Mouse (Mus musculus) heart, adult 10 weeks (tissue): ENCODE data around the gene Ugt3a2. TPM values are rescaled to one million over a fixed set of nuclear protein-coding genes. Genes with fewer than 3 reads are reported as not detected.

Experiments used
- polyA plus RNA-seq: library from polyadenylated mRNA; stranded (reverse); fragments of 350-450 nt; fragmentation: Illumina TruSeq; extraction: RNeasy Lipid Tissue Mini Kit (QIAGEN cat#74804); gene quantifications from one replicate; pipeline ENCODE4 v1.2.3, GENCODE M21; 2014; ENCODE audit warnings: low read depth, low replicate concordance

Ugt3a2 gene
- not detected for polyA plus RNA-seq

GRCm38 (mm10) chr15:9335341-9335740 lies at the start of gene Ugt3a2:
Gene Ugt3a2 (plus strand): TSS chr15:9335550.

Other genes starting within 250 kb of the Ugt3a2 start
- gene Lmbrd2, start 195.0 kb upstream of the Ugt3a2 start, polyA plus RNA-seq, result 6.2 TPM
- gene Skp2, start 180.1 kb upstream of the Ugt3a2 start, polyA plus RNA-seq, result 0.97 TPM
- gene Ugt3a1, start 58.7 kb upstream of the Ugt3a2 start, polyA plus RNA-seq, result not detected
- not detected for gene Capsl, start 100.5 kb downstream of the Ugt3a2 start, polyA plus RNA-seq
- 0.39 TPM for gene Il7r, start 194.6 kb downstream of the Ugt3a2 start, polyA plus RNA-seq